Mouse (Mus musculus) embryonic facial prominence, embryonic 11.5 days (tissue): Measurements from ENCODE around the gene Gm3033. TPM values are rescaled to one million over a fixed set of nuclear protein-coding genes. Genes with fewer than 3 reads are reported as not detected.
"Not testable (repeated sequence)": the region's sequence is repeated elsewhere in the genome, so short reads cannot be mapped to it uniquely, and the experiment has no call there.

Experiments used
- ATAC-seq: fragments of 200-750 bp; cut with Nextera tagmentation; replicated peaks from 2 replicates; pipeline ENCODE4 v1.8.0; 2017; ENCODE audit warnings: low read depth; ENCODE audit not compliant: insufficient number of reproducible peaks, low FRiP score, low TSS enrichment
- DNase-seq: peaks from one replicate; pipeline ENCODE4 v3.0.0-alpha.2; 2015; ENCODE audit warnings: low spot score
- H3K27ac ChIP-seq: fragments of 300-500 bp; sonication (generic); replicated peaks from 2 replicates; pipeline ENCODE4 v1.5.1; 2014; ENCODE audit warnings: mild to moderate bottlenecking, low read depth, low read length, control low read depth
- H3K27me3 ChIP-seq: fragments of 300-500 bp; sonication (generic); 2 replicates; pipeline ENCODE4 v1.6.1; 2014; ENCODE audit warnings: mild to moderate bottlenecking, low read length, moderate library complexity, mixed read lengths; ENCODE audit not compliant: control insufficient read depth, insufficient read depth
- H3K36me3 ChIP-seq: fragments of 300-500 bp; sonication (generic); replicated peaks from 2 replicates; pipeline ENCODE4 v1.6.1; 2014; ENCODE audit warnings: low read depth, mild to moderate bottlenecking, low read length, moderate library complexity, mixed read lengths; ENCODE audit not compliant: control insufficient read depth, insufficient read depth
- H3K4me1 ChIP-seq: fragments of 300-500 bp; sonication (generic); 2 replicates; pipeline ENCODE4 v1.6.1; 2014; ENCODE audit warnings: low read length, mixed read lengths; ENCODE audit not compliant: control insufficient read depth, insufficient read depth
- H3K4me2 ChIP-seq: fragments of 300-500 bp; sonication (generic); 2 replicates; pipeline ENCODE4 v1.6.1; 2014; ENCODE audit warnings: low read depth, mild to moderate bottlenecking, control low read depth, low read length, moderate library complexity
- H3K4me3 ChIP-seq: fragments of 300-500 bp; sonication (generic); 2 replicates; pipeline ENCODE4 v1.5.1; 2014; ENCODE audit warnings: low read depth, low read length, control low read depth
- H3K9ac ChIP-seq: fragments of 300-500 bp; sonication (generic); replicated peaks from 2 replicates; pipeline ENCODE4 v1.6.1; 2014; ENCODE audit warnings: mild to moderate bottlenecking, control low read depth, low read length
- H3K9me3 ChIP-seq: fragments of 300-500 bp; sonication (generic); replicated peaks from 2 replicates; pipeline ENCODE4 v1.6.1; 2016; ENCODE audit warnings: mild to moderate bottlenecking, low read length, inconsistent platforms, mixed read lengths; ENCODE audit not compliant: control insufficient read depth
- WGBS: fragments of 180-500 bp; shearing (Covaris S2); extraction: QIAGEN DNeasy Blood & Tissue Kit; methylation state at CpG from one replicate; pipeline ENCODE4 v1.1.7; 2014; 5-methylcytosine and 5-hydroxymethylcytosine counted together
- polyA plus RNA-seq: library from polyadenylated mRNA; unstranded; fragments of >200 nt; fragmentation: Nextera tagmentation; extraction: Ambion mirVana; gene quantifications from 2 replicates; pipeline ENCODE4 v1.2.1, GENCODE M21; 2014

The Gm3033 gene
- polyA plus RNA-seq = not detected in 2 replicates

DNA sequence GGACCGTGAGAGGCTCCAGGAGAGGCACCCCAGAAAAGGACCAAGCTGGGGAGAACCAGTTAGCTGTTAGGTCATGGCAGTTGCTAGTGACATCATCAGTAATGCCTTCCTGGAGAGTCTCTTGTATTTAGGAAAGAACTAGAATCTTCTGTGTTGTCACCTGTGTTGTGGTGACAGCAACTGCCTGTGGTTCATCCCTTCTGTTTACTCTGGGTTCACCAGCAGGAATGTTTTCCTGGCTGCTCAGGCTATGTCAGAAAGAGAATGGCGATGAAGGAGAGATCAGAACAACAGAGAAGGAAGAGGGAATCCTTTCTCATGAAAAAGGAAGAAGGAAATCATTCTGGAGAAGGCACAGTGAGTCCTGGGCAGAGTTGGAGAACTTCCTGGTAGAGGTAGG is at the start of gene Gm3033:
Gene Gm3033, plus strand, starts transcription at position 301 of the 400 bp plus-strand sequence.
- H3K9ac ChIP-seq, H3K4me3 ChIP-seq, H3K27me3 ChIP-seq, H3K27ac ChIP-seq, H3K36me3 ChIP-seq, DNase-seq, ATAC-seq, H3K4me1 ChIP-seq, H3K4me2 ChIP-seq, H3K9me3 ChIP-seq: not testable (repeated sequence)
- no CpG with 5 or more reads among the region's 2 CpGs for WGBS

DNA sequence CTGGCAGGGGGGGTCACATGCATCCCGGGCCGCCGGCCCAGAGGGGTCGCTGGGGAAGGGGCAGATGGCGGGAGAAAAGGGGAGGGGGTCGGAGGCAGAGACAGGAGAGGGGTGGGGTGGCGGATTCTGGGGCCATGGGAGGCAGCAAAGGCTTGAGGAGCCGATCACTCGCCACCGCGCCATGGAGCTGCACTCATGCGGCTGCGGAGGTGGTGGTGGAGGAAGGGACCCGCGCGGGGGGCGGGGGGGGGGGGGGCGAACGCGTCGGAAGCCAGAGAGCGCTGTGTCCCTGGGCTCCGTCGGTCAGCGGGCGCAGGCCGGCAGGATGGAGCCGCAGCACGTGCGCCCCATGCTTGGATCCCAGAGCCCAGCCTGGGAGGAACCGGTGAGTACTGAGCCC is 36.3 kb upstream of the Gm3033 start, which contains the start of gene Gm3002:
Gene Gm3002, plus strand, starts transcription at position 301 of the 400 bp plus-strand sequence.
- H3K4me2 ChIP-seq, H3K27me3 ChIP-seq, H3K27ac ChIP-seq, DNase-seq, H3K36me3 ChIP-seq, H3K4me1 ChIP-seq, ATAC-seq, H3K4me3 ChIP-seq, H3K9me3 ChIP-seq, H3K9ac ChIP-seq: not testable (repeated sequence)
- WGBS = no CpG with 5 or more reads among the region's 31 CpGs

- H3K4me1 ChIP-seq, H3K27me3 ChIP-seq, DNase-seq, H3K9ac ChIP-seq, H3K27ac ChIP-seq, H3K36me3 ChIP-seq, H3K9me3 ChIP-seq, H3K4me3 ChIP-seq, H3K4me2 ChIP-seq, ATAC-seq: not testable (repeated sequence)
- no CpG with 5 or more reads among the region's 1 CpGs for WGBS
These were observed 37.8 kb downstream of the Gm3033 start, which contains the start of gene Gm2916 for GRCm38 (mm10) chr14:3883872-3884271. TSS of gene Gm2916 (plus strand) at chr14:3884172.

Other genes with a start within 250 kb of the Gm3033 start
- not detected in 2 replicates for gene Gm3012, start 211.7 kb upstream of the Gm3033 start, polyA plus RNA-seq
- 2.4 and 2.5 TPM in 2 replicates for gene Gm3020, start 194.2 kb upstream of the Gm3033 start, polyA plus RNA-seq
- gene Gm3043, start 157.5 kb upstream of the Gm3033 start, polyA plus RNA-seq = not detected in 2 replicates
- 0.72 and 1.2 TPM in 2 replicates for gene Gm3002, start 36.2 kb upstream of the Gm3033 start, polyA plus RNA-seq
- 0.33 TPM in 1 of 2 replicates, not detected in the other for gene Gm2916, start 37.9 kb downstream of the Gm3033 start, polyA plus RNA-seq
- gene Gm3029, start 85.5 kb downstream of the Gm3033 start, polyA plus RNA-seq = not detected in 2 replicates
- gene Gm3095, start 117.3 kb downstream of the Gm3033 start, polyA plus RNA-seq = 0.17 TPM in 1 of 2 replicates, not detected in the other
- not detected in 2 replicates for gene Gm3099, start 152.1 kb downstream of the Gm3033 start, polyA plus RNA-seq
- 0.52 and 0.64 TPM in 2 replicates for gene Gm5796, start 177.7 kb downstream of the Gm3033 start, polyA plus RNA-seq
- gene Gm3115, start 237.9 kb downstream of the Gm3033 start, polyA plus RNA-seq = not detected in 2 replicates